Mouse (Mus musculus) intestine, embryonic 16.5 days (tissue): Measurements from ENCODE around the gene Bad. TPM values are rescaled to one million over a fixed set of nuclear protein-coding genes. Genes with fewer than 3 reads are reported as not detected.
A peak's percentile ranks its signal among the peaks of the same experiment; 100 is the strongest.
"Not testable (repeated sequence)": the region's sequence is repeated elsewhere in the genome, so short reads cannot be mapped to it uniquely, and the experiment has no call there.

Experiments
- ATAC-seq: fragments of 200-750 bp; cut with Nextera tagmentation; 2 replicates; pipeline ENCODE4 v1.8.0; 2017; ENCODE audit warnings: moderate TSS enrichment, moderate library complexity
- H3K27ac ChIP-seq: fragments of 300-500 bp; sonication (generic); 2 replicates; pipeline ENCODE4 v1.5.1; 2014; ENCODE audit warnings: mild to moderate bottlenecking, low read length
- H3K27me3 ChIP-seq: fragments of 300-500 bp; sonication (generic); replicated peaks from 2 replicates; pipeline ENCODE4 v1.6.1; 2014; ENCODE audit warnings: low read length, control low read depth, mixed read lengths; ENCODE audit not compliant: control insufficient read depth, insufficient read depth
- H3K36me3 ChIP-seq: fragments of 300-500 bp; sonication (generic); 2 replicates; pipeline ENCODE4 v1.6.1; 2014; ENCODE audit warnings: low read length, control low read depth; ENCODE audit not compliant: control insufficient read depth, insufficient read depth
- H3K4me1 ChIP-seq: fragments of 300-500 bp; sonication (generic); 2 replicates; pipeline ENCODE4 v1.6.1; 2014; ENCODE audit warnings: low read length, control low read depth, mixed read lengths; ENCODE audit not compliant: control insufficient read depth, insufficient read depth
- H3K4me2 ChIP-seq: fragments of 300-500 bp; sonication (generic); 2 replicates; pipeline ENCODE4 v1.6.1; 2014; ENCODE audit warnings: low read depth, low read length, control low read depth
- H3K4me3 ChIP-seq: fragments of 300-500 bp; sonication (generic); 2 replicates; pipeline ENCODE4 v1.5.1; 2014; ENCODE audit warnings: mild to moderate bottlenecking, low read length
- H3K9ac ChIP-seq: fragments of 300-500 bp; sonication (generic); 2 replicates; pipeline ENCODE4 v1.6.1; 2014; ENCODE audit warnings: low read depth, low read length
- H3K9me3 ChIP-seq: fragments of 300-500 bp; sonication (generic); 2 replicates; pipeline ENCODE4 v1.6.1; 2016; ENCODE audit warnings: low read length, control low read depth; ENCODE audit not compliant: control insufficient read depth
- WGBS: fragments of 180-500 bp; shearing (Covaris S2); extraction: QIAGEN DNeasy Blood & Tissue Kit; methylation state at CpG from one replicate; pipeline ENCODE4 v1.1.7; 2014; 5-methylcytosine and 5-hydroxymethylcytosine counted together
- polyA plus RNA-seq: library from polyadenylated mRNA; unstranded; fragments of >200 nt; fragmentation: Nextera tagmentation; extraction: Ambion mirVana; gene quantifications from 2 replicates; pipeline ENCODE4 v1.2.1, GENCODE M21; 2015

Bad gene
- polyA plus RNA-seq, 1 experiment from 2014 or later = 80.5 TPM

GRCm38 (mm10) chr19:6985951-6986708, 44.5 kb downstream of the Bad start:
- WGBS = 75% methylated on average over 10 of the region's 10 CpGs
- peak overlapping the region; percentile 76 for H3K4me2 ChIP-seq
- H3K27me3 ChIP-seq = no peaks in the 10 kb centered on the region
- H3K9me3 ChIP-seq = no peaks in the 10 kb centered on the region
- H3K27ac ChIP-seq = peak overlapping the region; percentile 91
- H3K4me1 ChIP-seq = peaks cover 24% of the 10 kb centered on the region
- H3K36me3 ChIP-seq = peaks cover 2% of the 10 kb centered on the region; the same call in 1 of the 2 replicates
- H3K4me3 ChIP-seq = peak overlapping the region; percentile 87
- peak overlapping the region; percentile 95 for H3K9ac ChIP-seq
- no peak for ATAC-seq

- Histone ChIP-seq H3K27ac (peak within 1 kb of the TSS; percentile 91), H3K27me3 (no peaks in the 10 kb centered on the region), H3K9me3 (no peaks in the 10 kb centered on the region), H3K4me2 (peak within 1 kb of the TSS; percentile 76), H3K9ac (peak within 1 kb of the TSS; percentile 95), H3K36me3 (peaks cover 2% of the 10 kb centered on the region; the same call in 1 of the 2 replicates), H3K4me1 (peaks cover 20% of the 10 kb centered on the region), H3K4me3 (peak within 1 kb of the TSS; percentile 87)
- peak; percentile 72 for ATAC-seq
- under 1% methylated on average over 68 of the region's 85 CpGs for WGBS
These were observed 45.6 kb downstream of the Bad start, which contains the start of gene Vegfb for GRCm38 (mm10) chr19:6987061-6987903. Gene Vegfb (minus strand): TSS chr19:6987651.

- Histone ChIP-seq H3K9ac (peak overlapping the region; percentile 95), H3K4me1 (peaks cover 22% of the 10 kb centered on the region), H3K4me3 (peak overlapping the region; percentile 87), H3K27ac (peak overlapping the region; percentile 91), H3K27me3 (no peaks in the 10 kb centered on the region), H3K36me3 (peaks cover under 1% of the 10 kb centered on the region; the same call in 1 of the 2 replicates), H3K9me3 (no peaks in the 10 kb centered on the region), H3K4me2 (peak overlapping the region; percentile 76)
- ATAC-seq = 0 out of 2 replicates have a peak, but pooled peaks have one; percentile 1
- WGBS = 5% methylated on average over 8 of the region's 8 CpGs
These were observed 46.2 kb downstream of the Bad start for GRCm38 (mm10) chr19:6987904-6988285.

- no peak for ATAC-seq
- no peak overlapping the region for H3K4me2 ChIP-seq
- peaks cover 29% of the 10 kb centered on the region for H3K4me1 ChIP-seq
- no peak overlapping the region for H3K27ac ChIP-seq
- no peak overlapping the region for H3K9ac ChIP-seq
- H3K4me3 ChIP-seq = no peak overlapping the region
- no peaks in the 10 kb centered on the region for H3K27me3 ChIP-seq
- no peaks in the 10 kb centered on the region for H3K9me3 ChIP-seq
- no peaks in the 10 kb centered on the region; the same call in 1 of the 2 replicates for H3K36me3 ChIP-seq
- 88% methylated on average over 8 of the region's 8 CpGs for WGBS
These were observed 47.6 kb downstream of the Bad start for GRCm38 (mm10) chr19:6989251-6989650.

- Histone ChIP-seq H3K36me3 (no peaks in the 10 kb centered on the region), H3K27me3 (no peaks in the 10 kb centered on the region), H3K27ac (no peak overlapping the region), H3K9me3 (no peaks in the 10 kb centered on the region), H3K4me1 (peaks cover 38% of the 10 kb centered on the region), H3K4me2 (no peak overlapping the region), H3K4me3 (no peak overlapping the region), H3K9ac (no peak overlapping the region)
- WGBS = 87% methylated on average over 6 of the region's 6 CpGs
- ATAC-seq = no peak
These were observed 49.1 kb downstream of the Bad start for GRCm38 (mm10) chr19:6990712-6991111.

GRCm38 (mm10) chr19:6991166-6991565, 49.5 kb downstream of the Bad start:
- H3K4me2 ChIP-seq = not testable (repeated sequence)
- H3K4me1 ChIP-seq = peaks cover 34% of the 10 kb centered on the region
- 91% methylated on average over 6 of the region's 6 CpGs for WGBS

GRCm38 (mm10) chr19:6992011-6992858, 50.6 kb downstream of the Bad start, which contains the start of gene Dnajc4:
Gene Dnajc4 (minus strand): TSS chr19:6992572.
- H3K4me1 ChIP-seq = peaks cover 38% of the 10 kb centered on the region
- no peaks in the 10 kb centered on the region for H3K27me3 ChIP-seq
- H3K9me3 ChIP-seq = no peaks in the 10 kb centered on the region
- ATAC-seq = peak; percentile 91
- H3K27ac ChIP-seq = peak within 1 kb of the TSS; percentile 67
- no peaks in the 10 kb centered on the region for H3K36me3 ChIP-seq
- 1% methylated on average over 37 of the region's 37 CpGs for WGBS
- peak within 1 kb of the TSS; percentile 83 for H3K4me2 ChIP-seq
- peak within 1 kb of the TSS; percentile 80 for H3K9ac ChIP-seq
- peak within 1 kb of the TSS; percentile 71 for H3K4me3 ChIP-seq

More at GRCm38 (mm10) chr19:6991166-6991565, 49.5 kb downstream of the Bad start:
- H3K4me3 ChIP-seq, ATAC-seq, H3K27ac ChIP-seq, H3K9ac ChIP-seq, H3K36me3 ChIP-seq, H3K27me3 ChIP-seq, H3K9me3 ChIP-seq: not testable (repeated sequence)

GRCm38 (mm10) chr19:6993011-6993770, 51.5 kb downstream of the Bad start:
- H3K9ac ChIP-seq = peak overlapping the region; percentile 66
- no peaks in the 10 kb centered on the region; the same call in 1 of the 2 replicates for H3K36me3 ChIP-seq
- peak overlapping the region; percentile 67 for H3K27ac ChIP-seq
- H3K27me3 ChIP-seq = no peaks in the 10 kb centered on the region
- ATAC-seq = peak; percentile 2
- peak overlapping the region; percentile 71 for H3K4me3 ChIP-seq
- H3K4me1 ChIP-seq = peaks cover 37% of the 10 kb centered on the region
- H3K4me2 ChIP-seq = peak overlapping the region; percentile 83
- no peaks in the 10 kb centered on the region for H3K9me3 ChIP-seq
- 61% methylated on average over 14 of the region's 14 CpGs for WGBS
